Mouse (Mus musculus) thymus, adult 2 months (tissue): ENCODE measurements around the gene Nacc2. TPM values are rescaled to one million over a fixed set of nuclear protein-coding genes. Genes with fewer than 3 reads are reported as not detected.

Experiments used
- DNase-seq: peaks from one replicate; pipeline ENCODE4 v3.0.0; 2021
- H3K27ac ChIP-seq: fragments of 200-500 bp; 2 replicates; pipeline ENCODE4 v1.5.1; 2012; ENCODE audit warnings: low read length, control low read depth; ENCODE audit not compliant: control insufficient read depth, insufficient read depth
- H3K27me3 ChIP-seq: fragments of 200-500 bp; 2 replicates; pipeline ENCODE4 v1.6.1; 2012; ENCODE audit warnings: mild to moderate bottlenecking, low read length, moderate library complexity, mixed read lengths; ENCODE audit not compliant: control insufficient read depth, insufficient read depth
- H3K36me3 ChIP-seq: fragments of 200-500 bp; 2 replicates; pipeline ENCODE4 v1.6.1; 2012; ENCODE audit warnings: mild to moderate bottlenecking, low read length, moderate library complexity; ENCODE audit not compliant: control insufficient read depth, insufficient read depth
- H3K4me1 ChIP-seq: fragments of 200-500 bp; replicated peaks from 2 replicates; pipeline ENCODE4 v1.6.1; 2012; ENCODE audit warnings: low read length; ENCODE audit not compliant: control insufficient read depth, insufficient read depth
- H3K4me3 ChIP-seq: fragments of 200-500 bp; 2 replicates; pipeline ENCODE4 v1.5.1; 2012; ENCODE audit warnings: mild to moderate bottlenecking, low read length, control low read depth, moderate library complexity; ENCODE audit not compliant: control insufficient read depth, insufficient read depth
- CTCF ChIP-seq: fragments of 200-500 bp; IDR thresholded peaks from 2 replicates; pipeline ENCODE4 v1.5.1; 2012; ENCODE audit warnings: mild to moderate bottlenecking, control low read depth, low read length, moderate library complexity, borderline replicate concordance; ENCODE audit not compliant: control insufficient read depth, poor library complexity, insufficient read depth; ENCODE audit errors: extremely low read depth
- POLR2A ChIP-seq: fragments of 200-500 bp; IDR thresholded peaks from 2 replicates; pipeline ENCODE4 v1.6.1; 2012; ENCODE audit warnings: mild to moderate bottlenecking, low read length, control low read depth, moderate library complexity; ENCODE audit not compliant: control insufficient read depth, poor library complexity, insufficient read depth; ENCODE audit errors: extremely low read depth
- WGBS: fragments of 180-500 bp; shearing (Covaris S2); methylation state at CpG from one replicate; pipeline ENCODE4 v1.1.7; 2018; 5-methylcytosine and 5-hydroxymethylcytosine counted together
- polyA plus RNA-seq: library from polyadenylated mRNA; depleted of rRNA; stranded (reverse); fragments of >200 nt; gene quantifications from 2 replicates; pipeline ENCODE4 v1.2.3, GENCODE M21; 2012

Gene Nacc2
- polyA plus RNA-seq, 1 experiment, result 12.6 TPM

- TF ChIP-seq POLR2A (no peak), CTCF (no peak)
- Histone ChIP-seq H3K27ac (no peak overlapping the region), H3K4me3 (no peak overlapping the region), H3K27me3 (no peaks in the 10 kb centered on the region), H3K4me1 (peaks cover 4% of the 10 kb centered on the region; the same call in 1 of the 2 replicates), H3K36me3 (no peaks in the 10 kb centered on the region)
- WGBS, result 92% methylated on average over 4 of the region's 4 CpGs
- no peak for DNase-seq
These were observed 22.1 kb upstream of the Nacc2 start for GRCm38 (mm10) chr2:26145113-26145512.

GRCm38 (mm10) chr2:26144331-26144730 lies 21.3 kb upstream of the Nacc2 start:
- no peak for TF ChIP-seq POLR2A
- TF ChIP-seq CTCF, result no peak
- H3K4me1 ChIP-seq, result peaks cover 6% of the 10 kb centered on the region
- H3K27me3 ChIP-seq, result no peaks in the 10 kb centered on the region
- no peak overlapping the region for H3K27ac ChIP-seq
- 93% methylated on average over 4 of the region's 4 CpGs for WGBS
- no peak overlapping the region for H3K4me3 ChIP-seq
- no peaks in the 10 kb centered on the region for H3K36me3 ChIP-seq
- DNase-seq, result no peak

DNA sequence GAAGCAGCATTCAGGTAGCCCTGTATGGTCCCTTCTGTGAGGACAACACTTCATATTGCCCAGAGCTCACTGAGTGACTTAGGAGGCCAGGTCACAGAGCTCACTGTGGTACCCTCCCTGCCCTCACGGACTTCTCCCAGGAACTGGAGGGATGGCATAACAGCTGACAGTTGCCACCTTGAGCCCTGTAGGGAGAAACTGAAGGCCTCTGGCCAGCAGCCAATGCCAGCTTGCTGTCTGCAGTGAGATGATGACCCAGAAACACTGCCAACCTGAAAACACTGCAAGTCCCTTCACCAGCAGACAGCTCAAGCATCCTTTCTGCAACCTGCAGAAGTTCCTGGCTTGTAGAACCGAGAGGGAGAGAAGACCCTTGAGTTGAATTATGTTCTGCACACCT lies 20.5 kb upstream of the Nacc2 start:
- Histone ChIP-seq H3K27ac (no peak overlapping the region), H3K4me1 (peaks cover 14% of the 10 kb centered on the region), H3K27me3 (no peaks in the 10 kb centered on the region), H3K4me3 (no peak overlapping the region), H3K36me3 (no peaks in the 10 kb centered on the region)
- DNase-seq, result no peak
- WGBS, result 90% methylated on average over 2 of the region's 2 CpGs
- no peak for TF ChIP-seq CTCF
- no peak for TF ChIP-seq POLR2A

- no peak overlapping the region for H3K4me3 ChIP-seq
- H3K27ac ChIP-seq, result no peak overlapping the region
- H3K27me3 ChIP-seq, result no peaks in the 10 kb centered on the region
- WGBS, result 100% methylated on average over 3 of the region's 3 CpGs
- H3K36me3 ChIP-seq, result no peaks in the 10 kb centered on the region
- no peak for DNase-seq
- TF ChIP-seq POLR2A (no peak), CTCF (no peak)
- peaks cover 17% of the 10 kb centered on the region for H3K4me1 ChIP-seq
These were observed 20.0 kb upstream of the Nacc2 start for GRCm38 (mm10) chr2:26142986-26143385.

DNA sequence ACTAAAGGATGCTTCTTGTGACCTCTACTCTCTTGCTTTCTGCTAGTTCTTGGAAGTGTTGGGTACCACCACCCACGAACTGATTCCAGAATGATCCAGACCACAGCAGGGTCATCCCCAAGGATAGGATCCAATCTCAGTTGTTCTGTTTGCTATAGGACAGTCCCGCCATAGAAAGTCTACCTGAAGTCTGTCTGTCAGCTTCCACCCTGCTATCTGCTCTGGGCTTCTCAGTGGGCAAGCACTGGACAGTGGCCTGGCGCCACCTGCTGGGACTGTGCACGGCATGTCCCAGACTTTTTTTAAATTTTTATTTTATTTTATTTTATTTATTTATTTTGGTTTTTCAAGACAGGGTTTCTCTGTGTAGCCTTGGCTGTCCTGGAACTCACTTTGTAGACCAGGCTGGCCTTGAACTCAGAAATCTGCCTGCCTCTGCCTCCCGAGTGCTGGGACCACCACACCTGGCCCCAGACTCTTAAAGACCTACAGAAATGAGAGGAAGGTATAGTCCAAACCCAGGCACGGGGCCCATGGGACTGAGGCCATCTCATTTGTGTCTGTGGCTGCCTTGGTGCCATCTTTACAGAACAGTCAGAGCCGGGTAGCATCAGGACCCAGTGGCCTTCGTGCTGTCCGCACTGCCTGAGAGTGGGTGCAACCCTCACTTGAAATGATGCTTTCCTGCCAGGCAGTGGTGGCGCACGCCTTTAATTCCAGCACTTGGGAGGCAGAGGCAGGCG lies 19.0 kb upstream of the Nacc2 start:
- DNase-seq, result peak; percentile 39
- no peaks in the 10 kb centered on the region for H3K27me3 ChIP-seq
- TF ChIP-seq POLR2A (no peak), CTCF (no peak)
- H3K4me1 ChIP-seq, result peaks cover 17% of the 10 kb centered on the region
- no peak overlapping the region for H3K27ac ChIP-seq
- H3K4me3 ChIP-seq, result no peak overlapping the region
- 80% methylated on average over 12 of the region's 12 CpGs for WGBS
- no peaks in the 10 kb centered on the region for H3K36me3 ChIP-seq

GRCm38 (mm10) chr2:26140903-26141302 lies 17.9 kb upstream of the Nacc2 start:
- Histone ChIP-seq H3K27me3 (no peaks in the 10 kb centered on the region), H3K4me1 (peaks cover 17% of the 10 kb centered on the region), H3K4me3 (peak overlapping the region; percentile 64), H3K27ac (peak overlapping the region; percentile 70), H3K36me3 (no peaks in the 10 kb centered on the region)
- peak; percentile 22 for DNase-seq
- 18% methylated on average over 6 of the region's 6 CpGs for WGBS
- no peak for TF ChIP-seq CTCF
- TF ChIP-seq POLR2A, result no peak

- H3K36me3 ChIP-seq, result no peaks in the 10 kb centered on the region
- peak overlapping the region; percentile 64 for H3K4me3 ChIP-seq
- peak overlapping the region; percentile 70 for H3K27ac ChIP-seq
- under 1% methylated on average over 60 of the region's 60 CpGs for WGBS
- TF ChIP-seq POLR2A (no peak; the same call in 1 of the 2 replicates), CTCF (no peak; the same call in 1 of the 2 replicates)
- no peaks in the 10 kb centered on the region for H3K27me3 ChIP-seq
- H3K4me1 ChIP-seq, result peaks cover 17% of the 10 kb centered on the region
- DNase-seq, result peak; percentile 100
These were observed 17.3 kb upstream of the Nacc2 start for GRCm38 (mm10) chr2:26140292-26140819.
